Mouse (Mus musculus) hindbrain, embryonic 13.5 days (tissue): ENCODE results near the gene Dnah9. TPM values are rescaled to one million over a fixed set of nuclear protein-coding genes. Genes with fewer than 3 reads are reported as not detected.

Experiments used
- ATAC-seq: fragments of 200-750 bp; cut with Nextera tagmentation; 2 replicates; pipeline ENCODE4 v1.8.0; 2017; ENCODE audit warnings: moderate TSS enrichment; ENCODE audit not compliant: low FRiP score
- H3K27ac ChIP-seq: fragments of 300-500 bp; sonication (generic); 2 replicates; pipeline ENCODE4 v1.5.1; 2015; ENCODE audit warnings: inconsistent platforms, mild to moderate bottlenecking, moderate library complexity
- H3K27me3 ChIP-seq: fragments of 300-500 bp; sonication (generic); 2 replicates; pipeline ENCODE4 v1.6.1; 2015; ENCODE audit warnings: mild to moderate bottlenecking, inconsistent platforms
- H3K36me3 ChIP-seq: fragments of 300-500 bp; sonication (generic); 2 replicates; pipeline ENCODE4 v1.6.1; 2015; ENCODE audit warnings: mild to moderate bottlenecking, inconsistent platforms
- H3K4me1 ChIP-seq: fragments of 300-500 bp; sonication (generic); replicated peaks from 2 replicates; pipeline ENCODE4 v1.6.1; 2015; ENCODE audit warnings: inconsistent platforms
- H3K4me2 ChIP-seq: fragments of 300-500 bp; sonication (generic); 2 replicates; pipeline ENCODE4 v1.6.1; 2015; ENCODE audit warnings: inconsistent platforms, mild to moderate bottlenecking, moderate library complexity
- H3K4me3 ChIP-seq: fragments of 300-500 bp; sonication (generic); 2 replicates; pipeline ENCODE4 v1.5.1; 2015; ENCODE audit warnings: mild to moderate bottlenecking, inconsistent platforms
- H3K9ac ChIP-seq: fragments of 300-500 bp; sonication (generic); 2 replicates; pipeline ENCODE4 v1.6.1; 2015; ENCODE audit warnings: mild to moderate bottlenecking, inconsistent platforms
- H3K9me3 ChIP-seq: fragments of 300-500 bp; sonication (generic); 2 replicates; pipeline ENCODE4 v1.6.1; 2016; ENCODE audit warnings: inconsistent platforms
- WGBS: fragments of 180-500 bp; shearing (Covaris S2); methylation state at CpG from one replicate; pipeline ENCODE4 v1.1.7; 2015; 5-methylcytosine and 5-hydroxymethylcytosine counted together
- polyA plus RNA-seq: library from polyadenylated mRNA; unstranded; fragments of >200 nt; fragmentation: Nextera tagmentation; extraction: Ambion mirVana; gene quantifications from 2 replicates; pipeline ENCODE4 v1.2.1, GENCODE M21; 2015

The Dnah9 gene
- polyA plus RNA-seq, 1 experiment from 2014 or later: 2.8 TPM

DNA sequence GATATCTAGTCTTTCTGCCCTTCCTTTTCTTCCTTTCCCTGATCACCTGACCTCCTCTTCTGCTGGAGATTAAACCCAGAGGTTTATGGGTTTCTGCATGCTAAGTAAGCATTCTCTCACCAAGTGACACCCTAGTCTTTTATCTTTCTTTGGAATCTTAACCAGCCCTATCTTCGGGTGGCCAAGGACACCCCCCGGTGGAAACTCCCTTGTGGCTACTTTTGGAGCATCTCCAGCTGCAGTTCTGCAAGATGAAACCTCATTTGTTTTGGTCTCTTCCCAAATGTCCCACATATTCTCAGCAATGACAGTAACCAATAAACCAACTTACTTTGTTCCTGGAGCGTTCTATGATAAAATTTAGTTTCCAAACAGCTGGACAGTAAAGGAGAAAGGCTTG lies 109.4 kb downstream of the Dnah9 start:
- Histone ChIP-seq H3K36me3 (no peaks in the 10 kb centered on the region), H3K9ac (no peak overlapping the region), H3K9me3 (no peaks in the 10 kb centered on the region), H3K4me2 (no peak overlapping the region), H3K4me1 (no peaks in the 10 kb centered on the region), H3K4me3 (no peak overlapping the region), H3K27me3 (no peaks in the 10 kb centered on the region), H3K27ac (no peak overlapping the region)
- 84% methylated on average over 3 of the region's 3 CpGs for WGBS
- no peak for ATAC-seq

DNA sequence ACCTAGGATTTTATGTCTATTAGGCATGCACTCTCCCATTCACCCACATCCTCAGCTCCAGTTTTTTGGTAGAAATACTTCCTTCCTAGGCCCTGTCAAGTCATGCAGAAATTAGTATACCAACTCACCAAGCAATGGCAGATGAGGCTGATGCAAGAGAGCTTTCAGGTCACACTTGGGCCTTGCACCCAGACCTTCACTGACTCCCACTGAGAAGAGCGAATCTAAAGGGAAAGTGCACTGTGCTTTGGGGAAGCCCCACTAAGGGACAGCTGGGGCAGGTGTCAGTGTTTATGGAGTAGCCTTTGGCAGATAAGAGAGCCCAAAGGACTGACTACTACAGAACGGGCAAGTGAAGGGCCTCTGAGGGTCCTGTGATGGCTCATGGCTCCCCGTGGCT lies 117.1 kb downstream of the Dnah9 start:
- no peak for ATAC-seq
- Histone ChIP-seq H3K4me2 (no peak overlapping the region), H3K9ac (no peak overlapping the region), H3K27me3 (no peaks in the 10 kb centered on the region), H3K9me3 (no peaks in the 10 kb centered on the region), H3K4me1 (peaks cover 8% of the 10 kb centered on the region; the same call in 1 of the 2 replicates), H3K36me3 (no peaks in the 10 kb centered on the region), H3K4me3 (no peak overlapping the region), H3K27ac (no peak overlapping the region)
- 89% methylated on average over 3 of the region's 3 CpGs for WGBS

DNA sequence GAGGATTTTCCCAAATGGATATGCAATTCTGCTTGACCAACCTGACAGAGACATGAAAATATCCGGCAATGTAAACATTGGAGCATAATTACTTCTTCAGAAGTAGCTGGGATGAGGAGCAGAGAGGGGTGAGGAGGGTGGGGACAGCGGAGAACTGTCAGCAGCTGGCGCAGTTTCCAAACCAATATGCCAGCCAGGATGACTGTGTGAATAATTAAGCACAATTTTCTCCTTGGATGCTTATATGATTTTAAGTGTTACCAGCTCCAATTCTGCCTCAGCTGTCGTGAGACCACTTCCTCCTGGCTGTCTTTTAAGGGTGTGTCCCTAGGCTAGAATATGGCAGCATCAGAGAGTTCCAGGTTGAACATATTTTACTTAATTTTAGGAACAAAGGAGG lies 119.2 kb downstream of the Dnah9 start:
- WGBS: 75% methylated on average over 4 of the region's 4 CpGs
- no peak overlapping the region for H3K27ac ChIP-seq
- no peak overlapping the region for H3K4me2 ChIP-seq
- H3K4me3 ChIP-seq: no peak overlapping the region
- no peaks in the 10 kb centered on the region for H3K27me3 ChIP-seq
- no peak for ATAC-seq
- peaks cover 8% of the 10 kb centered on the region; the same call in 1 of the 2 replicates for H3K4me1 ChIP-seq
- no peaks in the 10 kb centered on the region for H3K9me3 ChIP-seq
- H3K9ac ChIP-seq: no peak overlapping the region
- H3K36me3 ChIP-seq: no peaks in the 10 kb centered on the region

DNA sequence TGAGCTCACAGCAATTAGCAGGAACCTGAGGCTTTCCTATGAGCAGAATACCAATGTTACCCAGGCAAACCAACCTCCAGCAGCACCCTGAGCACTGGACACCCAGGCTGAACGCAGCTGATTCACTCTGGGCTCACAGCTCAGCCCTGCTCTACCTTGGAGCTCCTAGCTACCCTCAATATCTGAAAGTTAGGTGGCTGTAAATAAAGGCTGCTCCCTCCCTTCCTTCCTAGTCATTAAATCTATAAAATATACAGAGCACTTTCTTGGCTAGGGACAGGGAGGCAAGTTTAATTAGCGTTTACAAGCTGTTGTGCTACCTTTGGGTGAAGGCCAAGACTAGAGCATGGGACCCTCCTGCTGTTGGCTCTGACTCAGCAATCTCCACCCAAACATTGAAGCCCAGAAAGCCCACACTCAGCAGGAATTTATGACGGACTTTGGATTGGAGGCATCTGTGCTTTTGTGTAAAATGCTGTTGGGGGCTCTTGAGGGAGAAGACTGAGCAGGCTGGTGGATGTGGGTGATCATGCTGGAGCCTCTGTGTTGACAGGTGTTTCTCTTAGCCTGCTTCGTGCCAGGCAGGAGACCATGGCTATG lies 121.7 kb downstream of the Dnah9 start:
- no peak overlapping the region for H3K4me3 ChIP-seq
- H3K27ac ChIP-seq: no peak overlapping the region
- H3K9ac ChIP-seq: no peak overlapping the region

DNA sequence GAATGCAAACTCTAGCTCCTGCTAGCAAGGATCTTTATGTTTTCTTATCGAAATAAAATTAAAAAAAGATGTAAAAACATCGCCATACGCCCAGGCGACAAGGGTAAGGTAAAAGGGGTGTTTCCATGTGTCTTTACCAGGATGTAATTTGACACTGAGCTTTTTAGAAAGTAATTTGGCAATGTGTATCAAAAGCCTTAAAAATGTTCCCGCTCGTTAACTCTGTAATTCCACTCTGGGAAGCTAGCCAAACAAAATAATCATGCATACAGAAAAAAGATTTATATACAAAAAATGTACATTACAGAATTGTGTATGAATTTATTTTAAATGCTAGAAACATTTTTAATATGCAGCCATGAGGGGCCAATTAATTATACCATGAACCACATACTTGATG lies 124.7 kb downstream of the Dnah9 start:
- Histone ChIP-seq H3K9ac (no peak overlapping the region), H3K9me3 (no peaks in the 10 kb centered on the region), H3K4me1 (peaks cover 8% of the 10 kb centered on the region; the same call in 1 of the 2 replicates), H3K4me3 (no peak overlapping the region), H3K27me3 (no peaks in the 10 kb centered on the region), H3K4me2 (no peak overlapping the region), H3K36me3 (no peaks in the 10 kb centered on the region), H3K27ac (no peak overlapping the region)
- 71% methylated on average over 6 of the region's 6 CpGs for WGBS
- no peak for ATAC-seq

More for the DNA sequence above, 121.7 kb downstream of the Dnah9 start:
- H3K9me3 ChIP-seq: no peaks in the 10 kb centered on the region
- WGBS: 68% methylated on average over 4 of the region's 4 CpGs
- peak; percentile 46; the same call in 1 of the 2 replicates for ATAC-seq
- peaks cover 8% of the 10 kb centered on the region; the same call in 1 of the 2 replicates for H3K4me1 ChIP-seq
- no peaks in the 10 kb centered on the region for H3K36me3 ChIP-seq
- H3K4me2 ChIP-seq: no peak overlapping the region
- no peaks in the 10 kb centered on the region for H3K27me3 ChIP-seq

- H3K9ac ChIP-seq: no peak overlapping the region
- no peaks in the 10 kb centered on the region for H3K9me3 ChIP-seq
- H3K27ac ChIP-seq: no peak overlapping the region
- no peak for ATAC-seq
- H3K4me1 ChIP-seq: peaks cover 8% of the 10 kb centered on the region; the same call in 1 of the 2 replicates
- H3K4me2 ChIP-seq: no peak overlapping the region
- H3K36me3 ChIP-seq: no peaks in the 10 kb centered on the region
- H3K4me3 ChIP-seq: no peak overlapping the region
- WGBS: 75% methylated on average over 2 of the region's 2 CpGs
- H3K27me3 ChIP-seq: no peaks in the 10 kb centered on the region
Observed at GRCm38 (mm10) chr11:66042531-66042930, 125.8 kb downstream of the Dnah9 start.

- no peak overlapping the region for H3K9ac ChIP-seq
- no peaks in the 10 kb centered on the region for H3K4me1 ChIP-seq
- H3K27ac ChIP-seq: no peak overlapping the region
- no peak for ATAC-seq
- WGBS: 56% methylated on average over 1 of the region's 1 CpGs
- no peaks in the 10 kb centered on the region for H3K27me3 ChIP-seq
- no peak overlapping the region for H3K4me2 ChIP-seq
- H3K4me3 ChIP-seq: no peak overlapping the region
- H3K36me3 ChIP-seq: no peaks in the 10 kb centered on the region
- no peaks in the 10 kb centered on the region for H3K9me3 ChIP-seq
Observed at GRCm38 (mm10) chr11:66025728-66026127, 142.6 kb downstream of the Dnah9 start.

- no peak overlapping the region for H3K27ac ChIP-seq
- H3K4me2 ChIP-seq: no peak overlapping the region
- H3K4me1 ChIP-seq: no peaks in the 10 kb centered on the region
- no peak for ATAC-seq
- 65% methylated on average over 3 of the region's 3 CpGs for WGBS
- H3K36me3 ChIP-seq: no peaks in the 10 kb centered on the region
- H3K9me3 ChIP-seq: no peaks in the 10 kb centered on the region
- no peak overlapping the region for H3K4me3 ChIP-seq
- H3K9ac ChIP-seq: no peak overlapping the region
- H3K27me3 ChIP-seq: no peaks in the 10 kb centered on the region
Observed at GRCm38 (mm10) chr11:65975871-65976270, 192.5 kb downstream of the Dnah9 start.

DNA sequence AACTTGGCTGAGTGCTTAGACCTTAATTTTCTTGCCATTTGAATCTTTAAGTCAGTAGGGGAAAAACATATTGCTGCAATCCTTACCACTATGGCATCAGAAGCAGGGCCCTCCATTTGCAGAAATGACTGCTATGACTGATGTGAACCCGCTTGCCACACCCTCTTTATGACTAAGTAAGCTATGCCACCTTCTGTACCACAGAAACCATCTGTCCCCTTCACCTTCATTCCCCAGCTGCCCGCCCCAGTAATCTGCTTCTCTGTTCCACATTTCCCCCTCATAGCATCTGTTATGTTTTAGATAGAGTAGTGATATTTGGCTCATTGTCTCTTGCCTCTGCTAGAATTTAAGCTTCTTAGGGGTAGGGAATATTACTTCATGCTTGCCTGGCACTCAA lies 237.6 kb downstream of the Dnah9 start:
- Histone ChIP-seq H3K9ac (no peak overlapping the region), H3K4me2 (no peak overlapping the region), H3K9me3 (no peaks in the 10 kb centered on the region), H3K36me3 (no peaks in the 10 kb centered on the region), H3K27me3 (no peaks in the 10 kb centered on the region), H3K4me3 (no peak overlapping the region), H3K27ac (no peak overlapping the region), H3K4me1 (peaks cover 7% of the 10 kb centered on the region)
- ATAC-seq: no peak
- 87% methylated on average over 2 of the region's 2 CpGs for WGBS

DNA sequence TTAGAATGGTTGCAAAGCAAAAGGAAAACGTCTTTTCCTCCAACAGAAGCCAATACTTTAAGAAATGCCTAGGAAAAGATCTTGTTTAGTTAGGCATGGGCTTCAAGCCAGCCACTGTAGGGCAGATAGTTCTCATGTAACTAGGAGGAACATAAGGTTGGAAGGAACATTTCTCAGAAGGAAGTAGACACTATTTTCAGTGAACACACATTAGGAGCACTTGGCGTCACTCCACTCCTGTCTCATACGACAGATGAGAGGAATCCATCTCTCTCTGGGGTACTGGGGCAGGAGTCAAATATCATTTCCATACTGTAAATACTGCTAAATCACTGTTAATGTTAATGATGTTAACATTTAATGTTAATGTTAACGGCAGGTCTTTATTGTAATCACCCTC lies 238.0 kb downstream of the Dnah9 start:
- no peak overlapping the region for H3K4me2 ChIP-seq
- H3K27me3 ChIP-seq: no peaks in the 10 kb centered on the region
- H3K4me1 ChIP-seq: peaks cover 7% of the 10 kb centered on the region
- no peak for ATAC-seq
- no peaks in the 10 kb centered on the region for H3K9me3 ChIP-seq
- H3K36me3 ChIP-seq: no peaks in the 10 kb centered on the region
- 81% methylated on average over 4 of the region's 4 CpGs for WGBS
- no peak overlapping the region for H3K27ac ChIP-seq
- no peak overlapping the region for H3K4me3 ChIP-seq
- no peak overlapping the region for H3K9ac ChIP-seq

GRCm38 (mm10) chr11:65927962-65928361 lies 240.4 kb downstream of the Dnah9 start:
- 16% methylated on average over 1 of the region's 1 CpGs for WGBS
- H3K9ac ChIP-seq: no peak overlapping the region
- no peaks in the 10 kb centered on the region for H3K36me3 ChIP-seq
- no peaks in the 10 kb centered on the region for H3K27me3 ChIP-seq
- H3K27ac ChIP-seq: peak overlapping the region; percentile 74
- no peak overlapping the region for H3K4me2 ChIP-seq
- H3K4me1 ChIP-seq: peaks cover 7% of the 10 kb centered on the region
- no peaks in the 10 kb centered on the region for H3K9me3 ChIP-seq
- no peak overlapping the region for H3K4me3 ChIP-seq
- ATAC-seq: no peak

DNA sequence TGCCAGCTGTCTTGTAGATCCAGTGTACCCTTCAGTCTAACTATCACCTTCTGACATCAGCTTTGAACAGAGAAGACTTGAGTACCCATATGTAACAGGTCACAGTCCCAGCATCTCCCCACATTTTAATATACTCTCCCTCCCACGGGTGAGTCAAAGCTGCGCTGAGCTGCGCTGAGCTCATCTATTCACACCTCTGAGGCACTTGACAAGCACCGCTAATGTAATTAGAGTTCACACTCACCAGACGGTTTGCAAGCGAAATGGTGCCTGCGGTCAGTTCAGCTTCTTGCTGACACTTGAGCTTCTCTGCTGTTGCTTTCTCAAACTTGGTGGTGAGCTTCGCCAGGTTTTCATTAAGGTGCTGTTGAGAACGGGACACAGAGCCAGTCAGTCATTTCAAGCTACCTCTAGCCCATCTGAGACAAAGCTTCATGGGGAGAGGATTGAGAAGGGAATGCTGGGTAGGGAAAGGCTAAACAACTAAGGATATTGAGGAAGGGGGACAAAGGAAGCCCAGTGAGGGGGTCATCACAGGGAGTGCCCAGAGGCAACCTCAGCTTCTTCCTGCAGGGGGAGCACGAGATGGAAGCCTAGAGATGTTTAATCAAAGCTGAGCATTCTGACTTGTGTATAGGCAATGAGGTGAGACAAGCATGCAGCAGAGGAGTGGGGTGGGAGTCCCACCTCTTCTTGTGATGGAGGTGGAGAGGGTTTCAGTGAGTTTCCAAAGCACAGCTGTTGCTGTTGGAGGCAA lies 249.7 kb downstream of the Dnah9 start:
- no peaks in the 10 kb centered on the region for H3K9me3 ChIP-seq
- no peaks in the 10 kb centered on the region for H3K36me3 ChIP-seq
- H3K27me3 ChIP-seq: no peaks in the 10 kb centered on the region
- WGBS: 69% methylated on average over 10 of the region's 10 CpGs
- H3K4me3 ChIP-seq: no peak overlapping the region
- H3K27ac ChIP-seq: no peak overlapping the region
- H3K9ac ChIP-seq: no peak overlapping the region
- no peak overlapping the region for H3K4me2 ChIP-seq
- ATAC-seq: no peak
- no peaks in the 10 kb centered on the region for H3K4me1 ChIP-seq

DNA sequence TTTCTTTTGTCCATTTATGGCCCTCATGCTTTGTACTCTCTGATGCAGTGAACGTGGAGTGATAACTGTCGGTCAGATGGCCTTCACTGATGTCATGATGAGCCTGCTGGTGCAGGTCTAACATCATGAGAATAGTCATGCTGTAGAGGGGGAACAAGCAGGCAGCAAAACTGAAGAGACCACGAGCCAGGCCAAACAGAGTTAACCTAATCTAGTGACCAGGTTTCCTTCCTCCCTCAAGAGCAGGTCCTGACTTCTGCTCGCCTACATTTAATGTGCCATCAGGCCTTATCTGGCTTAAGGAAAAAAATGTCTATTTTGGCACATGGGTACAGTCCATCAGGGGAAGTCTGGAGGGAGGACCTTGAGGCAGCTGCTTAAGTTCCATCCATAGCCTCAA lies 259.2 kb downstream of the Dnah9 start:
- Histone ChIP-seq H3K9me3 (no peaks in the 10 kb centered on the region; the same call in 1 of the 2 replicates), H3K4me1 (no peaks in the 10 kb centered on the region), H3K27ac (no peak overlapping the region), H3K9ac (no peak overlapping the region), H3K4me2 (no peak overlapping the region), H3K36me3 (no peaks in the 10 kb centered on the region), H3K4me3 (no peak overlapping the region), H3K27me3 (no peaks in the 10 kb centered on the region)
- WGBS: 88% methylated on average over 4 of the region's 4 CpGs
- ATAC-seq: no peak
